Mouse (Mus musculus) thymus, postnatal 10 days (tissue): ENCODE measurements at regions not wholly inside any gene's neighbourhood (a gene's known extent, or its start where the extent isn't known, plus 50 kb on each side); places are given as distances from the start of the nearest gene placed in this dataset.

Experiments
- DNase-seq, 2 experiments: peaks; one replicate each; pipeline ENCODE4 v3.0.0; 2021; ENCODE audit warnings: low spot score in 2 of 2

DNA sequence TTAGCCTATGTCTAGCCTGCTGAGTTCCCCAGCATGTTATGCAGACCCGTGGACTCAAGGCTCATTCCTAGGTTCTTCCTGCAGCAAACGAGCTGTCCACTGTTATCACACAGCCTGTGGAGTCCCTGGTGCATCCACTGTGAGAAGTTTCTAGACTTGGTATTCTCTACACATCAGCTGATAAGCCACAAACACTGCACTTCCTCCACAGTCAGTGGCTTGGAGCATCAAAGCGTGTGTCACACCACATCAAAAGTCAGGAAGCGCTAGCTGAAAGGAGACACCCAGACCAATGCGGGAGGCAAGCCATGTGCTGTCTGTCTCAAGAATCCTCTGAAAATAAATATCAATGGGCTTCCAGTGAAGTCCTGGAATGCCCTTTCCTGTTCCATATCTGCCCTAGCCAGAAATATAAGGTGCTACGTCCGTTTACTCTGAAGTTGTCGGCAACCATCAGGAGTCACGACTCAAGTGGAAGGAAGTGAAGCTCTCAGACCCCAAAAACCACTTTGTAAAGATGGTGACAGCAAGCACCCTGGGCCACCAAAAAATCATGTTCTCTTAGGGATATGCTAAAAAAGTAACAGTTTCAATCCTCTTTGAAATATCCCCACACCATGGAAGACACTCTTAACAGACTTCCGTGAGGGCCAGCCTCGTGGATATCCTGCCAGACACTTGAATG, 227.7 kb downstream of the Adgrl2 start:
- DNase-seq = peak; percentile 6 to 11

DNA sequence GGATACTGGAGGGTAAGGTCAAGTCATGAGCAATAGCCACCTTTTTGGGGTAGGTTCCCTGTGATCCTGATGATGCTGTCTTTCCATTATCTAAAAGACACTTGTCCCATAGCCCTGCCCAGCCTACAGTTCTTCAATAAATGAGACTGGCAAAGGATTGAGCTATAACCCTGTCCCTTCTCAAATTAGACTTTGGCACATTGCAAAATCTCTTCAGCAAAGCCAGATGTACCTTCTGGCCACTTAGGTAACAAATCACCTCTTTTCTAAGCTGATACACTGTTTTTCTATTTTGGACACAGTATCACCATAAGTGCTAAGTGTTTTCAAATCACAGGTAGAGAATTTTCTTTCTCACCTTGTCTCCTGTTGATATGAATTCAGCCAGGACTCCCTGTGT, 228.8 kb downstream of the Adgrl2 start:
- DNase-seq = no peak

DNA sequence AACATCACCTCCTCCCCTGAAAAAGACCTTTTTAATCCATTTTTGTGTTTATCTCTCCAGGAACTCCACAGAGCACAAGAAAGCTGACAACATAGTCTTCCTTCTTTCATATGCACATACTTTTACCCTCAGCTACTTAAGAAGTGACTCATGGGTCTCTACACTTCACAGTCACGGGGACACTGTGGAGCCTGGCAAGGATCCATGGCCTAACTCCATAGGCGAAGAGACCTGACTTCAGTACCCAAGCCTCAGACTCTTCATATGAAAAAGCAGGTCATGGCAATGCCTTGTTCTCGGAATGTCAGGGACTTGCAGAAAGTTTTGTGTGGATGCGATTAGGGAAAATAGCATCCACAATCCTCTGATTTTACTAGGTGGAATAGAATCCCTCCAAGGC, 230.9 kb downstream of the Adgrl2 start:
- DNase-seq = no peak

DNA sequence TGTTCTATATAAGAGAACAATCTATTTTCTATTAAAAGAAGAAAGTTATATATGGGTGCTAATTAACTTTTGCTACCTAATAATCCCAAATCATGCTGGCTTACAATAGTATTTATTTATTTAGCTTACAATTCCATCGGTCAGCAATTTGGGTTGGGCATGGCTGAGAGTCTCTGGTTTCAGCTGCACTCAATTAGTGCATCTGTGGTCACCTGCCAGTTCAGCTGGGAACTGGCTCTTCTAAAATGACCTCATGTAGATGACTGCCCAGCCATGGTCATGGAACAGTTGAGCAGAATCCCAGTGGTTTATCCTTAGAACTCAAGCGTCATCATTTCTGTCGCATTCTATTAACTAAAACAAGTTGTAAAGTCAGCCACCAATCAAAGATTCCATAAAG, 244.1 kb downstream of the Adgrl2 start:
- DNase-seq = no peak

- DNase-seq = no peak
Observed at GRCm38 (mm10) chr3:148744651-148745050, 245.7 kb downstream of the Adgrl2 start.

DNA sequence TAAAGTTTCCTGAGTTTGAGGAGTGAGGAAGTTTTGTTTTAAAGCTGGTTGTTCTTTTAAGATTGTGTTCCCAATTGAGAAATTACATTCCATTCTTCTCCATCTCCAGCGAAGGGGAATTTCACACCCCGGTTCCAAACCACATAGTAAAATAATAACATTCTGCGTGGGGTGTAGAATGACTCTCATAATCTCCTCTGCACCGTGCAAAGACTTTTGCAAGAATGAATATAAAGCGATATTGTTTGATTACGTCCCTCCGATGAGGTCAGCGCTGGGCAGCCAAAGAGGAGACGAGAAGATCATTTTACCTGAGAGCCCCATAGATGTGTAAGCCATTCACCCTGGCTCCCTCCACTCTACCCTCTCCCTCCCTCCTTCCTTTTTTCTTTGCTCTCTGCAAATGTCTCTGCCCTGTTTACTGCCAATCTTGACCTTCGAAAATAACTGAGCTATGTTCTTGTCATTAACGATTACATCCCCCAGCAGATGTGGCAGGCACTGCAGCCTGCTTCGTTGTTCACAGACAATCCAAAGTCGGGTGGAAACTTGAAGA, 256.1 kb downstream of the Adgrl2 start:
- no peak for DNase-seq

- DNase-seq = no peak
Observed at GRCm38 (mm10) chr3:148733227-148733854, 257.0 kb downstream of the Adgrl2 start.

GRCm38 (mm10) chr3:148731436-148731835, 258.9 kb downstream of the Adgrl2 start:
- no peak for DNase-seq

- DNase-seq = no peak
Observed at GRCm38 (mm10) chr3:148729242-148729680, 261.1 kb downstream of the Adgrl2 start.

DNA sequence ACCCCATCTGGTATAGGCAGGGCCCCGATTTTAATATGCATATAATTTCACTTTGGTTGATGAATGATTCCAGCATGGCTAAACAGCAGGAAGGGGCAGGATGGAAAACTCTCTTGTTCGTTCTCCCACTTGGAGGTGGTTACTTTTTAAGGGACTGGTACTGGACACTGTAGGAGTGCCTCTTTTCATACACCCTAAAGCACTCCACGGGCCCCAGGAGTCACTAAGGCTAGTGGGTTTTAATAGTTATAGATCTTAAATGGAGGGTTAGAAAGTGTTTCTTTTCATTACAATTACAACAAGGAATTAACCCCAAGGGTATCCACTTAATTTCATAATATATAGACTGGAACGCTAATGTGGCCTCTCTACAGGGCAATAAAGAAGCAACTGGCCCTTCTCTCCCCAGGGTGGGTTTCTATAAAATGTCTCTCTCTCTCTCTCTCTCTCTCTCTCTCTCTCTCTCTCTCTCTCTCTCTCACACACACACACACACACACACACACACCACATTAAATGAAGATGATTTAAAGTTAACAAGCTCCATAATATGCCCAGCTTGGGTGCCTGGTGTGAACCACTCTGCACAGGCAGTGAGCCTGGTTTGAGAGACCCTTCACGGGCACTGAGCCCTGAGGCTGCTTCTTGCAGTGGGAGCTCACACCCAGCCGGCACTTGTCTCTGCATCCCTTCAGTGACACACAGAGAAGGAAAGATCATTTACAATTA, 261.7 kb downstream of the Adgrl2 start:
- DNase-seq = no peak

- no peak for DNase-seq
Observed at GRCm38 (mm10) chr3:148726596-148727331, 263.6 kb downstream of the Adgrl2 start.

- no peak for DNase-seq
Observed at GRCm38 (mm10) chr3:148696555-148696954, 293.8 kb downstream of the Adgrl2 start.

GRCm38 (mm10) chr3:148695453-148695852, 294.9 kb downstream of the Adgrl2 start:
- no peak for DNase-seq

- DNase-seq = no peak
Observed at GRCm38 (mm10) chr3:148683181-148683580, 307.2 kb downstream of the Adgrl2 start.

DNA sequence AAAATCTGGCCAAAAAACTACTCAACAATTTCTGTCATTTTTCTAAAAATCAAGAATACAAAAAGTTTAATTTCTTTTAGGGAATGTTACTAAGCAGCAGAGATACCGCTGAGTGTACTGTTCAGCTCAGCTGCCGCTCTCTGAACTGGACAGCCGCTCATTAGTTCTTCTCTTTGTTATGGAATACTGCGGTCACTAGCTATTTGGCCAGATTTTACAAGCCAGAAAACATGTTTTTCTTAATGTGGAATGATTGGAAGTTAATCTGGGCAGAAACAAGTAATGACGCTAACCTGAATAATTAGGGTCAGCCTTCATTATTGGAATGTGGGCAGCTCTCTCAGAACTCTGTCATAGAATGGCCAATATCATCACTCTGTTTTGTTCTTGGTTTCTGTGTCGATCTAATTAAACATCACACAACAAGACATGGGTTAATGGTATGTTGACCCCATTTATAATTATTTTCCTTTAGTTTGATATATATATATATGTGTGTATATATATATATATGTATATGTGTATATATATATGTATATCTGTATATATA, 307.8 kb downstream of the Adgrl2 start:
- DNase-seq = no peak

DNA sequence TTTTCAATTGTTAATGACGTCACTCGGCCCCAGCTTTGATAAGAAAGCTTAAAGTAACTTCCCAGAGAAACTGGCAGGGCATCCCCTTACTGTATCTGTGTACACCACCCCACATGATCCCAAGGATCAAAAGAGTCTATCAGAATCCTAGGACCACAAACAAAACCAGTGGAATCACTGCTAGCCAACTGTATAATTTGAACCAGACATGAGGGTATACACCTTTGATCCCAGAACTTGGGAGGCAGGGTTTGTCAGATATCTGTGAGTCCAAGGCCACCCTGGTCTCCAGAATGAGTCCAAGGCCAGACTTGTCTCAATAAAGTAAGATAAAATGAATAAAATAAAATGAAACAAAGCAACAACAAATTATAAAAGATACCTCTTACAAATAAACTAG, 309.2 kb downstream of the Adgrl2 start:
- DNase-seq = no peak

DNA sequence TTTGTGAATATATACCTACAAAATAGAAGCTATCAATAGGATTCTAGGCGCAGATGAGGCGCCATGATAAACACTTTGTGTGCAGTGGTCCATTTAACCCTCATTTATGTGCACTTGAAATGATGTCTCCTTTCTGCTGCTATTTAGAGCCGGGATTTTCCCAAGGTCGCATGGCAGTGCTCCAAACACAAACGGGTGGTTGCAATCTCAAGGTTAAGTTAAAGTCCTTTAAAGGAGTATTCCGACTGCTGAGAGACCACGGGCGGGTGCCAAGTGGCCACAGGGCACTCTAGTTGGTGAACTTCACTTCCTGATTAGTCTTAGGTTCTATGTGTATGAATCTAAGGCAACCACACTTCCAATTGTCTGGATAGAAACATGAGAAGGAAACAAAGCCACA, 309.6 kb downstream of the Adgrl2 start:
- DNase-seq = no peak

DNA sequence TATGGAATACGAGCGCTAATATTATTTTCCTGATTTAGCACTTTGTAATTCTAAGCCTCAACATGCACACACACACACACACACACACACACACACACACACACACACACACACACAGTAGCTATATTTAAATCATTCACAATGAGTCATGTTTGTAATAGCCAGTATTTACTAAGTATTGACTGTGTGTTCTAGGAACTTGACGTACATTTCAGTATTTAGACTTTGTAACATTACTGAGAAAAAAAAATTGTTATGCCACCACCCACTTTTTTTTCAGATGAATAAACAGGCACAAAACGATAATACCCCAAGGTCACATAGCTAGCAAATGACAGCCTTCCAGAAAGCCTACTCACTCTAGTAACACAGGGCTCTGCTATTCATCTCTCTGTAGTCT, 310.3 kb downstream of the Adgrl2 start:
- DNase-seq = no peak

GRCm38 (mm10) chr3:148679121-148679520, 311.2 kb downstream of the Adgrl2 start:
- DNase-seq = no peak

DNA sequence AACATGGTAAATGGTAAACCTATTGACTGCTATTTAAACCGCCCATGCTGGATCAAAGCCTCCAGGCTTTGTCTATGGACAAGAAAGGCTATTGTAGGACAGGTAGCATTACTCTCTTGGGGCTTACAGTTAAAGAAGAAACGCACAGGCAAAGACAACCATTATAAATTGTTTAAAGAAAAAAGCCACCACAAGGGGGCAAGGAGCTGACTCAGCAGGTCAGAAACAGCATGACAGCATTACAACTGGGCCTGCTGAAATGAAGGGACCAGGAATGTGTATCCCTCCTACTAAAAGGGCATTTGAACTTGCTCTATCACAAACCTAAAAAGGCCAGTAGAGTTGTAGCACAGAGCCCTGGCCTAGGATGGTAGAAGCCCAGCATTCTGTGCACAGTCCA, 314.3 kb downstream of the Adgrl2 start:
- DNase-seq = no peak

DNA sequence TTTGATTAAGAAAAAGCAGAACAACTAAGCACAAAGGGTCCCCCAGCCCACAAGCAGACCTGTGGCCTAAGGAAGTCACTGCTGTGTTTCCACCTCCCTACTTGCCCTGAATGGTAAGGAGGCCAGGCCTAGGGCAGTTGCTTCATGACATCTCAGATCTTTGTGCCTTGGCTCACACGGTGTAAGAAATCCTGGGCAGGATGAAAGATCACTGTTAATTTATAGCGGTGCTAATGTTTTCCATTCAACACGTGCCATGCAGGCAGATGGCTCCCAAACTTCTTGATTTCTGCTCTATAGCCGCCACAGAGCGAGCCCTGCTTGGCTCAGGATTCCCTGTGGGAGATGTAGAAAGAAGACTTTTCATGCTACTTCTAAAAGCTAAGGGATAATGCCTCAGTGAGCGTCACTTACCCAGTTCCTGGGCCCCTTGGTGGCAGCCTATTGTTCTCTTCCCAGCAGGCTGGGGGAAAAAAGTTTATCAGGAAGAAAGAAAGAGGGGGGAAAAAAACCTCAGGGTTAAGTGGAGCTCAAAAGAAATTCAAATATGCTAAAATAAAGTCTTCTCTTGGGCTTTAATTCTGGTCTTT, 327.4 kb downstream of the Adgrl2 start:
- DNase-seq = no peak
